Mouse (Mus musculus) cerebellum, adult 11-12 months (tissue): Measurements from ENCODE around the gene Tdpoz1.
"Not testable (repeated sequence)": the region's sequence is repeated elsewhere in the genome, so short reads cannot be mapped to it uniquely, and the experiment has no call there.

Source experiments
- DNase-seq: peaks from one replicate; pipeline ENCODE4 v3.0.0; 2022

Gene Tdpoz1

GRCm38 (mm10) chr3:93676210-93676609 is at the start of gene Tdpoz1:
Tdpoz1 (minus strand) TSS chr3:93676310.
- DNase-seq: not testable (repeated sequence)

GRCm38 (mm10) chr3:93708969-93709637 is 33.0 kb upstream of the Tdpoz1 start:
- DNase-seq: not testable (repeated sequence)

GRCm38 (mm10) chr3:93692970-93693369 is 16.9 kb upstream of the Tdpoz1 start, which contains the start of gene Gm37596:
Gm37596 (minus strand) TSS chr3:93693070.
- DNase-seq: not testable (repeated sequence)

- DNase-seq: not testable (repeated sequence)
Observed at GRCm38 (mm10) chr3:93670805-93671503, 5.2 kb downstream of the Tdpoz1 start.

- DNase-seq: no peak
Observed at GRCm38 (mm10) chr3:93654260-93654659, 21.9 kb downstream of the Tdpoz1 start.

- no peak for DNase-seq
Observed at GRCm38 (mm10) chr3:93652586-93652985, 23.5 kb downstream of the Tdpoz1 start, which contains the start of gene Tdpoz2. Tdpoz2 (minus strand) TSS chr3:93652686.

- not testable (repeated sequence) for DNase-seq
Observed at GRCm38 (mm10) chr3:93630917-93631714, 45.0 kb downstream of the Tdpoz1 start.
